Mouse (Mus musculus): ENCODE data around the gene Hoxa2. TPM values are rescaled to one million over a fixed set of nuclear protein-coding genes. Genes with fewer than 3 reads are reported as not detected.

The Hoxa2 gene
- total RNA-seq, 2 experiments from 2014 or later: 1.1 to 1.5 TPM

DNA sequence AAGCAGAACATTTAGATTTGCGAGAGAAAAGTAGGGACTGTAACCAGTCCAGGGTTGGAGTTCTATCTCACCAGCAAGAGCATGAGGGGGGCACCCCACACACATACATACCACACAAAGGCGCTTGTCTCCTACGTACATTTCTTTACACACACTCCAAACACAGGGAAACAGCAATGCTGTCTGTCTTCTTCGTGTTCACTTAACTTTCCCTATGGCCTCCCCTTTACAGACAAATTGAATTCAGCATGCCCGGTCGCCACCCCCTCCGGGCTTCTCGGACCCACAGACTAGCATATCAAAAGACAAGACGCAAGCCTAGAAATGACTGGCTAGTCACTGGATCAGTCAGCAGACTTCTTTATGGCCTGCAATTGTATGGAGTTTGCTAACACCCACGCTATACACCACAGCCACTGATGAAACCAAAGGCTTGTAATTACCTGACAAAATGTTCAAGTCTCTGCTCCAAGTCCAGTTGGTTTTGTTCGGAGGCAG is 15.6 kb upstream of the Hoxa2 start:
- no peak for DNase-seq (ENCODE audit: low spot score in 2 of 2)

DNA sequence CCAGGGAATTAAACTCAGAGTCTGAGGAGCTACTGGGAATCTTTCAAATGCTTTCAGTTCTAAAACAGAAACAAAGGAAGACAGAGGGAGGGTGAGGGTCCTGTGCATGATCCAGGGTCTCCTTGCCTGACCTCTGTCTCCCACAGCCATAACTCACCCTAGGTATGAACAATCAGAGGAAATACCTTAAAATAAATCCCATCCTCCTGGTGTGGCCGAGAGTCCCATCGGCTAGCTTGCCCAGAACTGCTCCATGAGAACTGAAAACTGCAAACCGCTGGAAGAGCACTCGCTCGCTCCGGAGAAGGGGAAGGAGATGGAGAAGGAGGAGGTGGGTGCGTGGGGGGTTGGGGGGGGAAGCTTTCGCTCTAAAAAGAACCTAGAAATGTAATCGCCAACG is 15.1 kb upstream of the Hoxa2 start:
- DNase-seq (ENCODE audit: low spot score in 2 of 2): no peak

DNA sequence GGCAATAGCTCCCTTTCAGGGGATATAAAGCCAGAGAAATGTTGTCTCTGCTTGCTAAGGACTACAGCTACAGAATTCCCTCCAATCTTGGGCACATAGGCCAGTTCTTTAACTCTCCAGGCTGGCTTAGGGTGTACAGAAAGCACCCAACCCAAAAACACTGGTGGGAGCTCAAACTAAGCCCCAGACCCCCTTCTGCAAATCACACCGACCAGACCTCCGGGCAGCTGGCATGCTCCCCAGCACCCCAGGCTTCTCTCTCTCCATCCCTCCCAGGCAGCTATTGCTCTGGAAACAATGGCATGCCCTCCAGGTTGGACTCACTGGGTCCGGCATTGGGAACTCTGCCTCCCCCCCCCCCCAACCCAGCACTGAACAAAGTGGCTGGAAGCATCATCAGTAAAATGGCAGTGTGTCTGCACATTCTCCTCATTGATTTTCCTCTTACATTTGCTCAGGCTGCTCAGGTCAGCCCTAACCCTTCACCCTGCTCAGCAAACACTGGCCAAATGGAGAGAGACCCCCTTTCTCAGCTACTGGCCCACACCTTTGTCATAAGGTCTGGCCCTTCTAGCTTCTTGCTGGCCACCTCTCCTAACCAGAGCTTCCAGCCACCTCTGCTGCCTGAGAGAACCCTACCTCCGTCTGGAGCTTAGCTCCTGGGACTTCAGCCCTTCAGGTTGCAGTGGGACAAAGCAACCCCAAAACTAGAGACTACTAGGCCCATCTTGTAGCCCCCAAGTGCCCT is 14.5 kb upstream of the Hoxa2 start:
- DNase-seq (ENCODE audit: low spot score in 2 of 2): no peak

DNA sequence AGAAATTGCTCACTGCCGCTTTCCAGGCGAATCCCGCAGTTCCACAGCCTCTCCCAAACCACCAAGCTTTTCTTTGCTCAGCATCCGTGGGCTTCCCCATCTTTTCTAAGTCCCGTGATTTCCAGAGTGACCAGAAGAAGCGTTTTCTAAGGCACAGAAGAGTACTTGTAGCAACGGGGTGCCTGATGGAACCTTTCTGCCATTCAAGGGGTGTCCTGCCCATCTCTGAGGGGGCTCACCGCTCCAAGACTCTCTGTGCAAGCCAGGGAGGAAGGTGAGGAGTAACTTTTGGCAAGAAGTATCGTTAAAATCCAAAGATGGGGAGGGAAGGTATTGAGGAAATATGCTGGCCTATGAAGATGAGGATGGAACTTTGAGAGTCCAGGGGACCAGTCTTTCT is 13.2 kb upstream of the Hoxa2 start:
- no peak for DNase-seq (ENCODE audit: low spot score in 2 of 2)

DNA sequence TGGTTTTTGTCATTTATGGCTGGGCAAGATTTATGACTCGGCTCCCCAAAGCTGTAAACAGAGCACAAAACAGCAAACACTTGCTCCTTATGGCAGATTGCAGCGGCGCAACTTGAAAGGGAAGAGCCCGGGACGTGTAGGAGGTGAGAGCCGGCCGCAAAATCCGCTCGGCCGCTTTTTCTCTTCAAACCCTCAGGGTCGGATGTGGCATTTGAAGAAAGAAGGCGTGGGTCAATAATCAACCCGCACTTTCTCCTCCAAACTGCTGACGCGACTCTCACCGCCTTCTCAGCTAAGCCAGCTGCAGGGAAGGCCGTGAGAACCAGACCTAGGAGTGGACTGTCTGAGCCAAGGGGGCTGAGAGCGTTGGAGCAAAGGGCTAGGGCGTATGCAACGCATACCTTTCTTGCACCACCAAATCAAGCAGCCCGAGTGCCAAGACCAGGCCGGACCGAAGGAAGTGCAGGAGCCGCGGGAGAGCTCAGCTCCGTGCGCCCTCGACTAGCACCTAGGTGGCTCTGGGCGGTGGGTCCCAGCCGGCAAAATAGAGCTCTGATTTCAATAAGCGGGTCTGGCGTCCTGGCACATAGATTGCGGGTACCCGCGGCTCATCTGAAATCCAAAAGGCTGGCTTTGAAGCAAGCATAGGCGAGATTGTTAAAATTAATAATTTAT is 12.6 kb upstream of the Hoxa2 start, which contains the start of gene 5730596B20Rik:
5730596B20Rik (plus strand) TSS at position 438 of the 675 bp plus-strand sequence.
- DNase-seq (ENCODE audit: low spot score in 2 of 2): no peak

DNA sequence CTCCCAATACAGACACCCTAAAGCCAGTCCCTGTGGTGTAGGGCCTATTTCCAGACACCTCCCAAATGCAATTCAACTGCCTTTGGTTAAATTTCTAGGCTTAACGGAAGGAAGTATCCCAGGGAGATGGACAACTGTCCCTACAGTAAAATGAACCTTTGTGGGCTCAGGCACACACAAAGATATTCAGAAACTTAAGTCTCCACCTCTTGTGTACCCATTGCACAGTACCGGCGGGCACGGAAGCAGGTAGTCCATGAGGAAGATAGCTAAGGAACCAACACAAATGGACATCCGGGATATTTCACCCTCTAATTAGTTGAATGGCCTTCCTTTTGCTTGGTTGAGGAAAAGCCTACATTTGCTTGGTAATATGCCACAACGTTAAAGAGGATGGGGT is 11.8 kb upstream of the Hoxa2 start:
- DNase-seq (ENCODE audit: low spot score in 2 of 2): no peak

DNA sequence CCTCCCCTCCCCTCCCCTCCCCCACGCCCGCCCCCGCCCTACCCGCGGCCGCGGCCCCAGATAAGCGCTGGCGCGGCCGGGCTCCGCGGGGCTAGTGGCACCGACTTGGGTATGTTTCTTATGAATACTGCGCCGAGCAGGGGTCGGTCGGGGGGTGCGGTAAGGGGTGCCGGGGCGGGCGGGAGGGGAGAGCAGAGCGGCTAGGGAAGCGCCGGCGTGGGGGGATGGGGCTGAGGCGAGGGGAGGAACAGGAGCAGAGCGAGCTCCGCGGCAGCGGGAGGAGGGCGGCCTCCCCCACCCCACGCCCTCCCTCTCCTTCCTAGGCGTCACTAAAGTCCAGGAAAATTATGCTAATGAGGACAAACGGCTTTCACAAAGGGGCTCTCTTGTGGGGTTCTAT is 11.2 kb upstream of the Hoxa2 start:
- DNase-seq (ENCODE audit: low spot score in 2 of 2): no peak

DNA sequence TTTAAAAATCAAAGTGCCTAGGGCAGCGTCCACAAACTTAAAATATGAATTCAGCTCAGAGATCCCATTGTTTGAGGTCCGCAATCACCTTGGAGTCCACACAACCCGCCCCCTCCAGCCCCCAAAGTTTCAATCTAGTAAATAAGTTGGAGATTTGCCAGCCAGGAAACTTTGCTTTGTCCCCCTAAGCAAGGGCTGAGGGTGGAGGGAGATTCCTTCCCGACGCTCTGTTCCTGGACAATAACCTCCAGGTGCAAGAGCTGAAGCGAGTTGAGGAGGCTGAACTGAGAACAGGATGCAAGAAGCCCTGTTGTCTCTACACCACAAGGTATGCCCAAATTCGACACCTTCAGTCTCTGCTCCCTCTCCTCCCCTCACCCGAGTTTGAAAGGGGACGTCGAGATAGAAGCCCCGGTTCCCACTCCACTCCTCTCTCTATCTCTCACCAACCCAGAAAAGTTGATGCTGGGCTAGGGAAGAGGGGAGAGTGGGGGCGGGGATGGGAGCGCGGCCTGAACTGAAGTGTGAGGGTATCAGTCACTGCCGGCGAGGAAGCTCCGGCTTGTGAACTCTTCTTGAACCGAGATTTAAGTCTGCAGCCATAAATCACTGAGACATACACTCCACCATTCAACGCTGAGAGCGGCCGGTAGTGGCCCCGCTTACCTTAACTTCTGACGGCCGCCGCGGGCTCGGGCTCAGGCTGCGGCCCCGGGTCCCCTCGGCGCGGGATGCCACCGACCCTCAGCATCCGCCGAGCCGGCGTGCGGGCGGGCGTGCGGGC is 10.5 kb upstream of the Hoxa2 start:
- DNase-seq (ENCODE audit: low spot score in 2 of 2): no peak

DNA sequence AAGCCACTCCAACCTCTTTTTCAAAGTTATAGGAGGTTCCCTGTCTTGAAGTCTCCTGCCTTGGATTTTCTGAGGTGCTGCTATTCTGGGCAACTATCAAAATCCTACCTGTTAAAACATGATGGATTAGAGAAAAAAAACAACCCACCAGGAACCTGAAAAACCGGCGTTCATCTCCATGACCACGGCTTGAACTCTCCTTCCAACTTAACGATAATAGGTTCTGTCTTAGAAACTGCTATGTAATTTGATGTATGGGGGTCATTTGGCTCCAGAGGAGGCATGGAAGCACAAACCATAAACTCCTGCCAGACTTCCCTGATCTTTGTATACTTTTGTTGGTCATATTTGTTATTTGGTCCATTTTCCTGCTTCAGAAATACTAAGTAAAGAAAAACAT is 9.0 kb upstream of the Hoxa2 start:
- no peak for DNase-seq (ENCODE audit: low spot score in 2 of 2)

DNA sequence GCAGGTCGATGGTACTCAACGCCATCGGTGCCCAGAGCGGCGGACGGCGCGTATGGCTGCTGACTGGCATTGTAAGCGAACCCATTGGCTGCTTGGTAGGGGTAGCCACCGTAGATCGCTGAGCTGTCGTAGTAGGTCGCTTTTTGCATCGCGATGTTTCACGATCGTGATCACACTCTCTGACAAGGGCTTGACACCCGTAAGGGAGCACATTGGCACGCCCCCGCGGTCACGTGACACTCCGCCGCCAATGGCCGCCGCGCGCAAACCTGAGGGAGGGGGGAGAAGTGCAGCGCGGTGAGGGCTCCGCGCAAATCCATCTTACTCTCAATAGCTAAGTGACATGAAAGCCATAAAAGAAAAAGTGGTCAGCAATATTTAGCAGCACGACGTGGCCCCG is 7.9 kb upstream of the Hoxa2 start:
- DNase-seq (ENCODE audit: low spot score in 2 of 2): peak in 1 of 2 experiments; percentile 80

DNA sequence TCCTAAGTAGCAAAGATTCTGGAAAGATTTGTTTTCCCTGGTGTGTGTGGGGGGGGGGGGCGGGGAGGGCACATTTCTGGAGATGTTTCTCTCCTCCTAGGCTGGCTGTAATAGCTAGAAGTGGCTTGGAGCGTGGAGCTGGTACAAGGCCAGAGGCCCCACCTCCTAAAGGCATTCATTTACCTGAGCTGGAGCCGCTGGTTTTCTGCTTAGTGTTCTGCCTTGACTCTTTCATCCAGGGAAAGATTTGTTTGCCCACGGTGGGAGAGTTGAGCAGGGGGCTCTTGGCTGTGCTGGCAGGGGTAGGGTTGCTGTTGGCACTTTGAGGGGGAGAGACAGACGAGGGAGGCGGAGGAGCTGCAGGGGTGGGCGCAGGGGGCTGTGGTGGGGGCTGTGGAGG is 7.3 kb upstream of the Hoxa2 start:
- no peak for DNase-seq (ENCODE audit: low spot score in 2 of 2)

DNA sequence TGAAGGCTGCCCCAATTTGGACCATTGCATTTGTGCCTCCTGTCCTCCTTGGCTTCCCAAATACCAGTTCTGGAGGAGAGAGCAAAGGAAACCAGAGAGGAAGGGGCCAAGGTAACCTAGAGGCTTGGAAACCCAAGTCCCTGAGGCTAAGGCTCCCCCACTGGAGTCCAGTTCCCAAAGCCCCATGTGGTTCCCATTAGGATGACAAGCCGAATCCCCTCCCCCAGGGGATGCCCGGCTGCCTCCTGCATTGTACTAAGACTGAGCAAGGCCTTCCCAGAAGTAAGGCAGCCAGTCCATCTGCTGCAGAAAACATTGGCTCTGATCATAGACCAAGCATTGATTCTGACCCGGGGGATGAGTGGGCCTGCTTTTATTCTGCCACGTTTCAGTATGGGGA is 6.7 kb upstream of the Hoxa2 start:
- no peak for DNase-seq (ENCODE audit: low spot score in 2 of 2)

DNA sequence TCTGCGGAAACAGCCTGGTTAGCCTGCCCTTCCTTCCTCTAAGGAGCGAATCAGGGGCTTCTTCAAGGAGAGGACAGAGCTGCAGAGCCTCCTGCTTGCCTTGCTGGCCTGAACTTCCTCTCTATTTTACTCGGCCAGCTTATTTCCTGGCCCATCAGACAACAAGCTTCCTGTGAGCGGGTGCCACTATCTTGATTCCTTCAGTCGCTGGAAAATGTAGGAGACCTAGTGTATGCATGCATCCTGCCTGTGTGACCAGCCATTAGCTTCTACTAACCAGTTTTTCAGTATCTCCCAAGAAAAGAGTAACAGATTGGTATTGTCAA is 6.2 kb upstream of the Hoxa2 start:
- DNase-seq (ENCODE audit: low spot score in 2 of 2): no peak

DNA sequence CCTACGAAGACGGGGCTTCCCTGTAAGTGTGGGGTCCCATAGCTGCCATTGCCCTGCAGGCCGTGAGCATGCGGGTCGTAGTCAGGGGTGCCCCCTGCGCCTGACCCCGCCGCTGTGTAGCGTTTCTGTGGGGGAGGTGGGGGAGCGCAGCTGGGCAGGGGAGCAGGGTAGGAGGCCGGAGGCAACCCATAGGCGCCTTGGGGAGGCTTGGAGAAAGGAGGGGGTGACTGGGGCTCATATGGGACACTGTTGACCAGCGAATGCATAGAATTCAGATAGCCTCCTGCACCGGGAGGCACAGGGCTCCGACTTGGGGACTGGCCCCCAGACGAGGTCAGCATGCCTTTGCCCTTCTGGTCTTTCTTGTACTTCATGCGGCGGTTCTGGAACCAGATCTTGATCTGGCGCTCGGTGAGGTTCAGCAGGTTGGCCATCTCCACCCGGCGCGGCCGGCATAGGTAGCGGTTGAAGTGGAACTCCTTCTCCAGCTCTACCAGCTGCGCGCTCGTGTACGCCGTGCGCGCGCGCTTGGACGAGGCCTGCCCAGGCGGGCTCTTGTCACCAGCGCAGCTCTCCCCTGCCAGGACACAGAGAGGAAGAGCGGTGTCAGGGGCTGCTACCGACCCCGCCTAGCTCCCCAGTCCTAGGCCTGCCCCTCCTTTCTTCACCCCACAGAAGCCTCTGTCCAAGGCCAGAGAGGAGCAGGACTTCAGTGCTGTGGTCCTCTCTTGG is 5.7 kb upstream of the Hoxa2 start:
- DNase-seq (ENCODE audit: low spot score in 2 of 2): peak in 1 of 2 experiments; percentile 18

DNA sequence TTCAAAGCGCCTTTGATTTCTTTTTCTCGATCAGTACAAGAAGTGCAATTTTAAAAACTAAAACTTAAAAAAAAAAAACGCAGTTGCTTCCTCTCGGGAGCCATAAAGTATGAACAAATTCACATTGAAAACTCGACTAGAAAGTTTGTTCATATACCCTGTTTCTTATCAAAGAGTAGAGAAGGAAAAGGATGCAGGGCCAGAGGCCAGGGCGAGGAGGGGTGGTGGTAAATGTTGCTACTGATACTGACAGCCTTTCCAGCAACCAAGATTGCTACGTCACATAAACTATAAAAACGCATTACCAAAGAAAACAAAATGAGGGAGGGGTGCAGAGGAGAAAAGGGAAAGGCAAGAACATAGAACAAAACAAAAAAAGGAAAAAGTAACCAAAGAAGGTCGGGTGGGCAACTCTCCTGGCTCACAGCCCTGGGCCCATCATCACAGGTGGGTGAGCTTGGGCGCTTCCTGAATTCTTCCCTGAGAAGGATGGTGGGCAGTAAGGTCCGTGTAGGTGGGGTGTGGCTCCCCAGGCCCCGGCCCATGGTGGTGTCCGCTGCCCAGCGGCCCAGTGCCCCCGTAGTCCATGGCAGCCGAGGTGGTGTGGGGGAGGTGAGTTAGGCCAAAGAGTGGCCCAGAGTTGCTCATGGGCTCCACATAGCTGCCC is 5.0 kb upstream of the Hoxa2 start:
- peak in 1 of 2 experiments; percentile 12 for DNase-seq (ENCODE audit: low spot score in 2 of 2)

DNA sequence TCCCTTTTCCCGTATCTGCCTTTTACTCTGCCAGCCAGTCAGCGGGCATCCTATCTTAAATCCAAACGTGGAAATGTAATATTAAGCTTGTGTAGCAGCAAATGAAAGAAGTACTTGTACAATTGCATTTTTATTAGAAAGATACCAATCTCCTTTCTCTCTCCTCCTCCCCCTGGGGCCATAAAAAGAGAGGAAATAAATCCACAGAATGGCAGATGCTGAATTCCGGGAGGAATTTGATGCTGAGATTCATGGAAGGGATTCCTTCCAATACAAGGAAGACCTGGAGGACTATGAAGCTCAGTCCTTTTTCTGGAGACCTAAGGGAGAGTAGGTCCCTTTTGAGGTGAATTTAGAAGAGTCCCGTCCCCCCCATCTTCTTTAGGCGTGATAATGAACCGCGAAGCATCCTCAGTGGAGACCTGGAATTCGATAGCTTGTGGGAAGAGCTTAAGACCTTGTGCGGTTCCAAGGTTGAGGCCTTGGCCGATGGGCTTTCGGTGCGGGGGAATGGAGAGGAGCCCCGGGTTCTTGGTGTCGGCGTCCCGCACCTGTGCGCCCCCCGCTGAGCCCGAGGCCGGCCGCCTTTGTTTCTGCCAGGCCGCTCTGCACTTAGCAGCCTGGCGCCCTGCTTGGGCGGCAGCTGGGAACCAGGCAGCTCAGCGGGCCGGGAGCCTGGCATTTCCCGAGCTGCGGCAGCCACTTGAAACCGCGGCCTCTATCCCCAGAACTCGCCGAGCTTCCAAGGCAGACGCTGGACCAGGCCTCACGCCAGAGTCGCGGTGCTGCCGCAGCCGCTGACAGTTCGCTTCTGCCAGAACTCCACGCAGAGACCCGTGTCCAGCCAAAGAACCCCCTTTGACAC is 3.8 kb upstream of the Hoxa2 start:
- DNase-seq (ENCODE audit: low spot score in 2 of 2): peak in 1 of 2 experiments; percentile 19

DNA sequence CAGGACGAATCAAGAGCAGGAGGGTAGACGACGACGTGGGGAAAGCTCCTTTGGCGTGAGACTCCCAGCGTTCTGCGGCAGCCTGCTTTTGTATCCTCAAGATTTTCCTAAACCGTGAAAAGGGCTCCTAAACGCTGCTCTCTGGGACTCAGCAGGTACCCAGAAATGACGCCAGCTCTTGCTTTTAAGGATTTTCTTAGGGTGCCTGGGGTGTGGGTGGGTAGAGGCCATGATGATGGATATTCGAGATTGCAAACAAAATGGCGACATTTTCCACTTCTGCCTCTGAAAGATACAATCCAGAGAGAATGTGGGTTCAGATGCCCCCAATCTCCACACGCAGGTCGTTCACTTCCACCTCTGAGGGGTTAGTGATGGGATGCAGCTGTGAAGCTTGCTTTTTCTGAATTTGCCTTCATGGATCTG is 3.1 kb upstream of the Hoxa2 start:
- no peak for DNase-seq (ENCODE audit: low spot score in 2 of 2)

DNA sequence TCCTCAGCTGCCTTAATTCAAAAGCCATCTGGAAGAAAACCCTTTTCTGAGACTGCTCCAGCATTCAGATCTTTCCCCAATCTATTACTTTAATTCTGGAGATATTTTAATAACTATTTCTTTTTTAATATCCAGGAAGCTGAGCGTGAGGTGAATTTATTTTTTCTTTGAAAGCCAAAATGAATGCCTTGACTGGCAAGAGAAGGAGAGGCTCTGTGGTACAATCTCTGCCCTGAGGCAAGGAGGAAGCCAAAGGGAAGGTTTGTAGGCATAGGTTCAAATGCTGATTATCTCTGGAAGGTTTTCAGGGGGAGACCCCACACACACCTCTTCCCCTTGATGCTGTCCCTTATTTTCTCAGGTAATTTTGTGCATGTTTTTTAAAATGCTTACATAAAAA is 2.5 kb upstream of the Hoxa2 start:
- no peak for DNase-seq (ENCODE audit: low spot score in 2 of 2)

DNA sequence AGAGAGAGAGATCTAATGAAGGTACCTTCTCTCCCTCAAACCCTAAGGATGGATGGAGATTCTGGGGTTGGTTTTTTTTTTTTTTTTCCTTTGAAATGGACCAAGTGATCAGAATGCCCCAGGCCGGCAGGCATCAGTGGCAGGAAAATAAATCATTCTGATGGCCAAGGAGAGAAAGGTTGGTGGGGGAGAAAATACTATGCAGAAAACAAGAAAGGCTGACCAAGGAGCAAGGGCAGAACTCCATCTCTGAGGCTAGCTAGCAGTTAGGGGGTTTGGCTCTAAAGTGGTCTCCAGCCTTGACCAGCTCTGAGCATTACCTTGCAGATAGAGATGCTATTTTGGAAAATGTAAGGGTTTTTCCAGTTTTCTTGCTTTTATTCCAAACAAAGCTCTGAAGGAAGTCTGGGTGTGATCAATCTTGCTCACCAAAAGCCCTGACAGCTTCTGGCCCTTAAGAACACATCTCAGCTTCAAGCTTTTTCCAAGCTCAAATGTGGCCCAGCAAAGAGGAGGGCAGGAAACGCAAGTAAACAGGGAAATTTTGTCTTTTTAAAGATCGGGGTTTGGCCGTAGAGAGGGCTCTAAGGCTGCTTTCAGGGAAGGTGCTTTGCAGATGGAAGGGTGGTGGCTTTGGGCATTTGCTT is 1.9 kb upstream of the Hoxa2 start:
- no peak for DNase-seq (ENCODE audit: low spot score in 2 of 2)

Data from gastrocnemius, postnatal 4 days (tissue).